Mouse (Mus musculus) layer of hippocampus, postnatal 25 days (tissue): ENCODE results near the gene Sox5. TPM values are rescaled to one million over a fixed set of nuclear protein-coding genes. Genes with fewer than 3 reads are reported as not detected.
A peak's percentile ranks its signal among the peaks of the same experiment; 100 is the strongest.

ENCODE experiments used
- DNase-seq, 2 experiments: peaks; one replicate each; pipeline ENCODE4 v3.0.0; 2022; ENCODE audit warnings: mixed read lengths in 2 of 2, low spot score in 1 of 2; ENCODE audit errors: extremely low spot score in 1 of 2
- total RNA-seq, 2 experiments: library from RNA; stranded (reverse); gene quantifications; 2 replicates each; pipeline ENCODE4 v1.2.3; 2021

Gene Sox5
- total RNA-seq, 2 experiments from 2014 or later: 31.4 to 38.6 TPM

DNA sequence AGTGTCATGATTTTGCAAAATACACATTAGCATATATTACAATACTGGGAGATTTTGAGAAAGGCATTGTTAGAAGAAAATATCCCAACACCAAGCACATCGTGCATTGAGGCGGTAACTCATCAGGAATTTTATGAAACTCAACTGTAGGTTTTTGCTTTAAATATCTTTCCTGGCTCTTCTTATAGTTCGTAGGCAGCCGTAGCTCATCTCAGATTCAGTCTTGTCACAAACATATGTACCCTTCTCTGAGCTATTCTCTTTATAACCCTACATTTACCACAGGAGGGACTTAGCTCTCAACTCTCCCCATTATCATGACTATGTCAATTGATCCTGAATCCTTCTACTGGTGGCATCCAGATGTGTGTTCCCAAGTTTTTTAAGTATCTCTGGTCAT, 705.4 kb downstream of the Sox5 start:
- DNase-seq: no peak

DNA sequence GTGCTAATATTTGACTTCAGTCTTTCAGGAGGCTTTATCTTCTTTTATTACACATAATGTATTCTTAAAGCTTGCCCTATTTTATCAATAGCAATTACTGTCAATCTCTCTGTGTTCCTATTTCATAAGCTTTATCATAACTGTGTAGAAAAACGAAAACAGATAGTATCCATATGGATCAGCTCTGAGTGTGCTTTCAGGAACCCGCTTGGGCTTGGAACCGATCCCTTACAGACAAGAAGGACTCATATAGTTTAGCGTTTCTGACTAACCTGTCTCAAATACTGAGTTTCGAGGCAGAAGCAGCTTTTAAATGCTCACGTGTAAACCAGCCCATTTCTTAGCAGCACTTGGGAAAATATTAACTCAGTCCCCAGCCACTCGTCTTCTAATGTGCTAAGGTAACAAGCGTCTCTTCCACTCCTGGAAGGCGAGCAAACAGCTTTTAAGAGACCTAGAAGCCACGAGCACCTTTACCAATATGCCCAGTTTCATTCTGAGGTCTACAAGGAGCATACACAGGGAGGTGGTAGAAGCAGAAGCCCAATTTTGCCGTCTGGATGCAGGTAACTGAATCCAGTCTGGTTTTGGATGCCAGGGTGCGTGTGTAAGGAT, 706.3 kb downstream of the Sox5 start:
- DNase-seq: no peak

DNA sequence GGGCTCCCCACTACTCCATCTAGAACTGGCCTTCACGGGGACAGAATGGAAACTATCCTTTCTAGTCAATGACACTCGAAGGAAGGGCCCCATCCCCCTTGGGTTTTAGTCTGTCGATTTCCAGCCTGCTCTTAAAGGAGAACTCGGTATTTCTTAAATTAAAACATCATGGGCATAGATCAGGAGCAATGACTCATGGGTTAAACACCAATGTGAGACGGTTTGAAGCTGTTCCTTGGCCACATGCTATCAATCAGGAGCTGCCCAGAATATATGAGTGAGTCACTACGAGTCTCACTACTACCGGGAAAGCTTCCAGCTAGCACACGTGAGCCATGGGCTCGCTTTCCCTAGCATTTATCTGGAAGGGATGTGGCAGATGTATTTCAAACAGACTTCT, 707.0 kb downstream of the Sox5 start:
- DNase-seq: no peak

DNA sequence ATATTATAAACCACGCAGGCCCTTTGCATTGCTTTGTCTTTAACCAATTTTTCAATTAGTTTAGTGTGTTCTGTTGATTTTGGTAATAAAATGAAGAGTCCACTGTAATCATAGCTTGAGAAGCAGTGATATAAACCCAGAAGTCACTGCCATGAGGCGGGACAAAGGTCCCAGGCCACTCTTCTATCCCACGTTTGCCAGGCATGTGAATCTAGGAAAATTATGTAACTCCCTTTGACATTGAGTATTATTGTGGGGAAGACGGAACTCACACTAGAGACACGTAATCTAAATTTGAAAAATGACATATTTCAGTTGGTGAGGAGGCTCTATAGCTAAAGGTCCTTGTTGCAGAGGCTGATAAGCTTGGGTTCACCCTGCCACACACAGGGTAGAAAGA, 711.3 kb downstream of the Sox5 start:
- no peak for DNase-seq

DNA sequence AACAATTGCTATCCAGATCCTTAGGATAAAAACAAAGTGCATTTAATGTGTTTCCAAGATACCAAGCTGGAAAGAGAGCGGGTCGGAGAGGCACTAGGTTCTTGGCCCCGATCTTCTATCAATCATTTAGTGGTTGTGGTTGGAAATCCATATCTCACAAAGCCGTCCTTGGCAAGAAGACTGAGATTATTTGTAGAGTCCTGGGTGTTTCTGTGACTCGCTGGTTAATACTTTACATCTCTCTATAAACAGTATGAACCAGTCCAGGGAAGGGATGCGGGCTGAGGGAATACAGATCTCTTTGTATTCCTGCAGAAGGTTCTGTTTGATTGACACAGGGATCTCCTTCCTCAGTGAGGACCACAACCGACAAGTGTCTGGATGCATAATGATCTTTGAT, 714.3 kb downstream of the Sox5 start:
- no peak for DNase-seq

DNA sequence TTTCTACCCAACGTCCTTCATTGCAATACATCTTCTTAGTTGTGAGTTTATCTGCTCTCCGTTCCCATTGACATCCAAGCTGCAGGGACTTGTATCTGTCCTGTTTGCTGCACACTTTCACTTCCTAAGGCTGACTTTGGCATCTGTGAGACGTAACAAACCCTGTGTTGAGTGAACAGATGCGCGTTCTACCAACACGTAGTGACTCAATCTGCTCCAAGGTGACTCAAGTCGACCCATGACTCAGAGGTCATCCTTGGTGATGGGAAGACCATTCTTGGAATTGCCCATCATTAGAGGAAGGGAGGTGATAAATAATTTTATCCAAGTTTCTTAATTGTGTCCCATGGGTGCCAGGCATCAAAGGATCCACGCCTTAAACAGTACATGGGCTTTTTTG, 719.3 kb downstream of the Sox5 start:
- DNase-seq: no peak

DNA sequence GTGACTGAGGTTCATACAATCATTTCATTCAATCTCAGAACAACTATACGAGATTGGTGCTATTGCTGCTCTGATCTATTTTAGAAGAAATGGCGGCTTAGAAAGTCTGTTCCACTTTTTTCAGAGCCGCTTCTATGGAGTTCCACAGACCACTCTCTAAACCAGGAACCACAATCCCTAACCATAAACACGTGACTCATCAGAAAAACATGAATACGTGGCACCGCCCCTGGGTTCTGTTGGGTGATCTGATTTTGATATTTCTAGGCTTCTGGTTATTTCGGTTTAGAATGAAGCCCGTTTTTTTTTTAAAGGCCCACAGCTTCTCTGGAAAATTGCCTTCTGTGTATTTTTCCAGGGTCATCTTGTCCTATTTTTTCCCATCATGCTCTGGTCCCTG, 720.0 kb downstream of the Sox5 start:
- DNase-seq: no peak

DNA sequence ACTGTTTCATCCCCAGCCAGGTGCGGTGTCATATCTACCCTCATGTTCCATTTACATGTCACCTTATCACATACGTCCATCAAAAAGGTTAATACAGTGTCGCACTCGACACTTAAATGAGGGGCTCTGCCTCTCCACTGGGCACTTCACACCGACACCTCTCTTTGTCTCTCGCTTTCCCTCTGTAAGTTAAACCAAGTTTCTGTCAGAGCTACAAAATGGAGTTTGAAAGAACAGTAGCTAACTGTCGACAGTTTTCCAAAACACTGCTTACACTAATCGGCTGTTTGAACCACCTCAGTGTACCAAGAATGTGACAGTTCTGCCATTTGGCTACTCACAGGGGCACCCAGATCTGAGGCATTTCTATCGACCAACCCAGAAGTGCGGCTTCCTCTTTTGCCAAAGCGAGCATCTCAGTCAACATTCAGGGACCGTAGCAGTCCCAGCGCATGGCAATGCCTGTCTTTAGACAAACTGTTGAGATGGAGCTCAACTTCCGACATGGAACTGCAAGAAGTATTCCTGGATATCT, 724.6 kb downstream of the Sox5 start:
- no peak for DNase-seq

DNA sequence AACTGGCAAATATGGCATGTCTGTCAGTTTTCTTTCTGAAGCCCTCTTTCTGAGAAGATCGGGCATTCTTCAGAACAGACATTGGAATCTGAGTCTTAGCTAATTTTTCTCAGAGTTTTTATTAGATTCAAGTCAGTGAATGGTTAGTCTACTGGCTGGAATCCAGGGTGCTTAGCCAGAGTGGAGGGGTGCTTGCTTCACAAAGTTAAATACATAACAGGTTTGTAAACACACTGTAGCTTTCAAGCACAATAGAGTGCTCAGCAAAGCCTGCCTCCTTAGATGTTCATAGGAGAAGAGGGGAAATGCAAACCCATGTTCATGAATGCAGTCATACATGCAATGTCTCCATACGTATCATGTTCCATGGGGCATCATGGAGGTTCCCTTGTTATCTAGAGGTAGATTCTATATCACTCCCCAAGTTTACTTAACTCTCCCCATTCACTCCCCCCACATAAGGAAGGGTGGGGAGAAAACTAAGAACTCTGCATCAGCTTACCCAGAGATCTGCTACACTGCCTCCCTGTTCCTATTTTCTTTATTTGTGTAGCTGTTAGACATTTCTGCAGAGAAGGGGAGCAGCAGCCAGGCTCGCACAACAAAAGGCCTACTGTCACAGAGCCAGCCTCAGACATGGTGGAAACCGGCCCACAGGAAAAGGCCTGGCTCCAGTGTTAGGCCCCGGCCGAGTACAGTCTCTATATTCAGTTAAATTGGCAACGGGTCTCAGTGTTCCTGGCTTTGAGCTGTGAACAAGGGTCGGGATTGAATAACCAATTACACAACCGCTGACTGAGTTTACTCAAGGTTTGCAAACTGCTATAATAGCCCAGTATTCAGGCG, 725.3 kb downstream of the Sox5 start:
- DNase-seq: peak; percentile 18 to 40

DNA sequence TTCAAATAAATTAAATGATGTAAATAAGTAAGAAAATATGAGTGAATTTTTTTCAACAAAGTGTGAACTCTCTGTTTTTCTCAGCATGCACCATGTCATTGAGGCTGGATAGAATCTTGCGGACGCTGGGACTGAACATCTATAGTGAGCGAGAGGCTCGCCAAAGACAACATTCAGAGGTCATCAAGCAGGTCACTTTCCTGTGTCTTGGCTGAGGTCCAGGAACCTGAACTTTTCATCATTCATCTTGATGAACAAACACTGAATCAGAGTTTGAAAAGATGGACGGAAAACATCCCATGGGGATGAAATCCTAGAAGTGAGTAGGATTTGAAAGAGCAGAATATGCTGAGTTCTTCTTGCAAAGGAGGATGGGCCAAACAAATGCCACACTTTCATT, 729.3 kb downstream of the Sox5 start:
- no peak for DNase-seq

DNA sequence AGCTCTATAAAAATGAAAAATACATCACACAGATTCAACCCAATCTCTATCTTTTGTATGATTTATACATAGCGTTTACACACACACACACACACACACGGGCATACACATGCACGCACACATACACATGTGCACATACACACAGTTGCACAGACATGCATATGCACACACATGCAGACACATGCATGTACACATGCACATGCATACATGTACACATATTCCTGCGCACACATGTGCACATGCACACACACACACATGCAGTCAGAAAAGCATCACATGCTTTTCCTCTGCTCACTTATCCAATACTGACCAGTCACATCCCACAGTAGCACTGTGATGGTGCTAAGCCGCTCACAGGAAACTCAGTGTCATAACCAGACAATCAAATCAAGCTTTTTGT, 730.5 kb downstream of the Sox5 start:
- DNase-seq: no peak

DNA sequence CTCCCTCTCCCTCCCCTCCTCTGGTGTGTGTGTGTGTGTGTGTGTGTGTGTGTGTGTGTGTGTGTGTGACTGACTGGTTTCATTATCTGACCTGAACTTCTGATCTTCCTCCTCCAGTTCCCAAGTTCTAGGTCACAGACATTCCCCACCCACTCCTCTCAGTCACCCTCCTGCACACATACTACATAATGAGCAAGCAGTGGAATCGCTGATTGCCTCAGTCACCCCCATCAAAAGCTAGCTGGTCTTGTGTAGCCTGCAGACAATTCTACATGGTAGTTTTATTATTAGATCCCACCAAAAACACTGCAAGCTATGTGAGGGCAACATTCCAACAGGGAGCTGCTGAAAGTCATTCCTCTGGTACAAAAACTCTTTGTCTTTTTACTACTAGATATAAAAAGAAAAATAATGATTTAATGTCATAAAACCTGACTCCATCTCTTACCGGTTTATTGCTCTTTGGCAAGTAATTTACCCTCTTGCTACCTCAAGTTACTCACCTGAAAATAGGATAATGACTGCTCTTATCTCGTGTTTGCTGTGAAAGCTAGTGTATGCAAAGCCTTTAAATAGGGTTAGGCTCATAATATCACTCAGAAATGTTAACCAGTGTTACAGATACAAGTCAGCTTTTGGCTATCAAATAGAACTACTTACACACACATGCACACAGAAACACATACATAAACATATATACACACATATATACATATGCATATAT, 733.4 kb downstream of the Sox5 start:
- no peak for DNase-seq

DNA sequence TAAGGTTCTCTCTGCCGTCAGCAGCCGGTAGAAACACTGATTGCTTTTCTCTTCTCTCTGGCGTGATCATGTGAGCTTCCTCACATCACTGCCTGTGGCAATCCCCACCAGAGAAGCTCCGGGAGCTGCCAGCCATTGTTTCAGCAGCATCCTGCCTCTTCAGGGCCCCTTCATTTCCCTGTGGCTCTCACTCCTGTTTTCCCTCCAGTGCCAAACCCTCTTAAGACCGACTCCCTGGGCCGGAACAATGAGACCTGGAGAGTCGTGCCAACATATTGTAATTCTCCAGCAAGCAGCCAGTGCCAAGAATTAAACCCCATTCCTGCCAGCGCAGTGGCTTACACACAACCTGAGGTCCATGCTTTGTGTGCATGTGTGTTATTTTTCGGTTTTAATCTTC, 736.3 kb downstream of the Sox5 start:
- peak in 1 of 2 experiments; percentile 17 for DNase-seq

DNA sequence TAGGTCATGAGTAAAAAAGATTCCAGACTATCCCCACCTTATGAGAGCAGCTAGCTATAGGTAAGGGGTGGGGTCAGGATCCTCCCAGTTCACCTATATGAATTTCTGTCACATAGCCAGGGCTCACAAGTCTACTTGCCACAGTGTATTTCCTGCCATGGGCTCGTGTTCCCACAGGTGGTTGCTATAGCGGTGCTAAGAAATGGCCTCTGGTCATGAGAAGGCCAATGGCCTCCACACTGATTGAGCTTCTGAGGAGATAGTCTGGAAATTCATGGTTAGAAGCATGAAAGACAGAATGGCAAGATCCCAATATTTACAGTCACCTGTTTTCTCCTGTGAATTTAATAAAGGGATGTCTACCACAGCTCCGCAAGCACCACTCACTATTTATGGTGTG, 737.4 kb downstream of the Sox5 start:
- no peak for DNase-seq

DNA sequence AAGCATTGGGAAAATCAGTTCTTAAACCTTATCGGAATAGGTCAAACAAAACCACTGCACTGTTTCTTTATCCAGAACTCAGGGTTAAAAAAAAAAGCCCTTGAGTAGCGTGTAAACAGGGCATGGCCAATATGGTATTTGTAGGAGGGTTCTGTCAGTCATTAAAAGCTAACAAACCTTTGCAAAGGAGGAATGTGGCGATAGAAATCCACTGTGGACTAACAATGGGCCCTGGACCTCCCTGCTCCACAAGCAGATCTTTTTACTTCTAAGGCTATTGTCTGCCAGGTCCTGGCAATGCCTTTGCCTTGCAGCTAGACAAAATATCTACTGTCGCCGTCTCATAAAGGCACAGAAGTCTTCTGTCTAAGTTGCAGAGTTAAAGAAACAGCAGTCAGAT, 738.8 kb downstream of the Sox5 start:
- no peak for DNase-seq

DNA sequence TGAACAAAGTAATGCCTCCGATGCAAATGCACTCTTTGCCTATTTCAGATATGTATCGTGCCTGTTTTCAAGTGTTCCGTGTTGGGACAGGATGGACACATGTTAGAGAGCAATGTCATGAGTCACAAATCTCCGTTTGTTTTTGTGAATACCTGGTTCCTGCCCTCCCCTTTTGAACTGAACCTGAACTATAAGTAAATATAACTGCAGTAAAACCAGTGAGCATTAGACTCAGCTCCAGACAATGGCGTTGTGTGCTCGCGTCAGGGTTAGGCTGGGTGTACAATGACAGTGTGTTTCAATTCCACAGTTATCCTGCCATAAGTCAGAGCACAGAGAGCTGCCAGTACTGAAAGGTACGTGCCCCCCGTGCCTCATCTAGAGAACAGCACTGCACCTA, 739.8 kb downstream of the Sox5 start:
- DNase-seq: no peak

DNA sequence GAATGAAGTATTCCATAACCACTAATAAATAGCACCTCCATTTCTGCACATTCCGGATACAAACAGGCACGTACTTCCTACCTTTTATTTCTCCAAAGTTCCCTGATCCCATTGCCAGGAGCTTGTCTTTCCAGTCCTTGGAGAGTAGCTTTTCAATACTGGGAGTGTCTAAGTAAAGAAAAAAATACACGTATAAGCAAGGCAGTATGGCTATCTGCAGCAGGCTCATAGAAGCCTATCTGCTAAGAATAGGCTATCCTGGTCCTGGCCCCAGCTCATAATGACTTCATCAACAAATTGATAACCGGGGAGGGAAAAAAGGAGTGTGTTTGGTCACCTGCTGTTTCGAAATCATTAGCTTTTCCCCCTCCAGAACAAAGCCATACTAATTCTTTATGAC, 740.6 kb downstream of the Sox5 start:
- DNase-seq: no peak

DNA sequence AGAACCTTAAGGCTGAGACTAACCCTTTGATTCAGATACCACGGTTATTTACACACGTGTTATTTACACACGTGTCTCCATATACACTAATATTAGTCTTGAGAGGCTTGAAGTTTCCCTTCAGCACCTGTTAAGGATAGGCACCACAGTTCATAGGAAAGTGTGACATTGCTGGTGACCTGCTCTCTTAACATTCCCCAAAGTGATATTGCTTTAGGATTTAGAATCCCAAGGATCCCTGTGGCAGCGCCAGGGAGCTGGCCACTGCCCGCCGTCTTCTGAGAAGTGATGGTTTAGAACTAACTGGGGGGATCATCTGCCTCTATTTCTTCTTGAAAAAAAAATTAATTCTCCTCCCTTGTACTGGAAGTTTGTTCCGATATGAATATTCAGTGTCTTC, 741.4 kb downstream of the Sox5 start:
- DNase-seq: no peak

DNA sequence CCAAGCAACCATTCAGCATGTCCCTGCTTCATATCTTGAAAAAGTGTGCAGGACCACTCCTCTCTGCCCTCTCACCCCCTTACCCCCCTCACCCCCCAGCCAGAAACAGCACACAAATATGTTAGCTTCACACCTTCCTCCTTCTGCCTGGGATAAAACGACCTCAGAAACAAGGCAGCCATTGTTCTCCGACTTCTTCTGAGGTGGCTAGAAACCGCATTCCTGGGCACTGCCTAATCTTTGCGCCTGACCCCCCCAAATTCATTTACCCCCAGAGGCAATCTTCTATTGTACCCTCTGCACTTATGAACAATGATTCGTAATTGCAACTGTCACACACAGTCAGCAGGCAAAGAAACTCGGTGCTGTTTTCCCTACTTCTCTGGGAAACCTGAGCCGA, 742.6 kb downstream of the Sox5 start:
- DNase-seq: no peak

DNA sequence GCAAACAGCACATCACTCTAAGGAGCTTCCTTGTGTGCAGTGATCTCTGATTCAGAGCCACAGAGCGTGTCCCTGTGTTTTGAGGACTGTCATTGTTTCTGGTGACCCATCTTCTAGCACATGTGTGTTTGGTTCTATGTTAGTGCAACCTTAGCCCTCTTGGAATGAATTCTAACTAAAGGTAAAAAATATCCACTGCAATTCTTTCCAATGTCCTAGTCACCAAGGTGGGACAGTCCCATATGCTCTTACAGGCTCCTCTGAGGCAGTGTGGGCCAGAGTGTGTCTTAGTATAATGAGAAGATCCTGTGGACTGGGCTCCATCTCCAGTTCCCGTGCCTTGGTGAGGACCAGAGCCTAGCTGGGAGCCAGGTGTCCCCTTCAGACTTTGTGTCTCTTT, 748.6 kb downstream of the Sox5 start:
- DNase-seq: no peak

DNA sequence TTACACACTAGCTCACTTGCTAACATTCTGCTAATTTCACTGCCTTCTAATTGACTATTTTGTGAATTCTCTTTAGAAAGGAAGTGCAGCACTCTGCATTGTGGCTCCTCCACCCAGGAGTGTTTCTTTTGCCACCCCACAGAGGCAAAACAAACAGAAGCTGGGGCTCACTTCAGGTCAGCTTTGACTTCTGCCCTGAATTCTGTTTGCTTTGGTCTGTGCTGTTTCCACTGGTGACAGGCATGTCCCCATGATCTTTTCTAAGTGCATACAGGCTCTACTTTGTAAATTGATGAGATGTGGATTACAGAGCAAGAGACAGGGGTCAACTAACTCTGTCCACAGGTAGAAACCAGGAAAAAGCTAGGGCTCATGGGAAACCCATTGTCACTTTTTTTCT, 764.8 kb downstream of the Sox5 start:
- no peak for DNase-seq
